Mouse (Mus musculus) B cell, adult 2 months (primary cell): ENCODE measurements at regions not wholly inside any gene's neighbourhood (a gene's known extent, or its start where the extent isn't known, plus 50 kb on each side); places are given as distances from the start of the nearest gene placed in this dataset.

Source experiments
- DNase-seq, 2 experiments: peaks; one replicate each; pipeline ENCODE4 v3.0.0; 2022

DNA sequence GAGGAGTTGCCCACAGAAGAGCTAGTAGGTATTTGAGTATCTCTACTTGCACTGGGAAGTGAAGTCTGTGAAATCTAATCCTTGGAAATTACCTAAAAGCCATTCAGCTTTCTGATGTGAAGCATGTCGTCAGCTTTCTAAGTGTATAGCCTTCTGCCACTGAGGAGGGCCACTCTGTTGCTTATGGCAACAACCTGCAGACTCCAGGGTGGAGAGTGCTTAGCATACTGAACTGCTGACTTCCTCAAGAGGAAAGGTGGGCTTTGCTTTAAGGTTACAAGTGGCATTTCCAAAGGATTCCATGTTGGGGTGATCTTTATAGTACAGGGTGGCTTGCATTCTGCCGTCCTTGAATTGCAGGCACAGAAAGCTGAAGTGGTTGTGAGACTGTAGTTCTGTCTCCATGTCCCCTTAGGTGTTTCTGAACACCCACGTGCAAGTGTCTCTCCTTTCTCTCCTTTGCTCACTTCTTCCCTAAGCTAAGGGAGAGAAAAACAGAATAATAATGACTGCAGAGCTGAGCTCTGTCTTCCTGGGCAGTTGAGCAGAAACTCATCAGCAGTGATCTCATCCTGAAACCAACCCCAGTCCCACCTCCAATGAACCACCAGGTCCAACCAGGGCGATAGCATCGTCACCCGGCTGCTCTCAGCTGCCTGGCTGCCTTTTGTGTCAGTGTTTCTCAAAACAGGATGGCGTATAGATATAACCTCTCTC lies 292.3 kb upstream of the Nrp1 start:
- no peak for DNase-seq

DNA sequence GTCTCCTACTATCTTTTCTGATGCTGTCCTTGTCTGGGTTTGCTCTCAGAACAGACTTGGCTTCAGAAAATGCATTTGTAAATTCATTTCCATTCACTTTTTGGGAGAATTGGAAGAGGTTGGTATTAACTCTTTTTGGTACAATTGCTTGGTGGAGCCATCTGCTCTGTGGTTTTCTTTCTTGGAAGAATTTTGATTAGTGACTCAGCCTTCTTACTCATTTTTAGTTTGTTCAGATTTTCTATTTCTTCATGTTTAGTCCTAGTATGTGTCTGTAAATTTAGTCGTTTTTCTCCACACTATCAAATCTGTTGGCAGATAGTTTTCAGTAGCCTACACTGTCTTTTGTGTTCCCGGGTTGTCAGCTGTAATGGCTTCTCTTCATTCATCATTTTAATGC lies 288.7 kb upstream of the Nrp1 start:
- no peak for DNase-seq

DNA sequence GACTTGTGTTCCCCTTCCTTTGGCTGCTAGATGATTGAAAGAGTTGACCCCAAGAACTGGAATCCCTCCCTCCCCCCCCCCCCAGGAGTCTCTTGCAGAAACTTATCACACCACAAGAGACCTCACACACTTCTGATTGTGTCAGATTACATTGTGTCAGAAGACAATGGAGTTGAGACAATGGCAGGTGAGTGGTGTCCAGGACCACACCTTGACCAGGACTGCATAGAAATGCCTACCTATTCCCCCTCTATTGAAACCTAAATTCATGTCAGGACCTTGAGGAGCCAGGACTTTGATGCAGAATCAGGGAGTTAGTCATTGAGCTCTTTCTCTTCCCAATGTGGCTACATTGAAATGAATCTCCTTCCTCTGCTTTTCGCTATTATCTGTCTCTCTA lies 282.8 kb upstream of the Nrp1 start:
- DNase-seq, result no peak

DNA sequence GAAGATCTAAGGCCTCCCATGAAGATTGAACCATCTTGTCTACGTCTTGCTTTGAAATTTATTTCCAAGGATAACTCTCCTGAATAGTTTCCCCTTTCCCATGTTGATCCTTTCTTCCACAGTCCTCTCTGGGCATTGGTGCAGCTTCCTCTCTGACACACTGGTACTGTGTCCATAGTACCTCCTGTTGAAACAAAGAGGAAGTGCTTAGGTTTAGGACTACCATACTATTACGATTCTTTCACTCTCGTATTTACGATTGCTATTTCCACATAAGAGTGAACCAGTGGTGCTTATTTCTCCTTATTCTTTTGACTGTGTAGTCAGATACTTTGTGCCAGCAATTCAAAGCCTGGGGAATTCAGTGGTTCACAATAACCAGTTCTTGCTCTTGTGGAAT lies 282.2 kb upstream of the Nrp1 start:
- DNase-seq, result no peak

DNA sequence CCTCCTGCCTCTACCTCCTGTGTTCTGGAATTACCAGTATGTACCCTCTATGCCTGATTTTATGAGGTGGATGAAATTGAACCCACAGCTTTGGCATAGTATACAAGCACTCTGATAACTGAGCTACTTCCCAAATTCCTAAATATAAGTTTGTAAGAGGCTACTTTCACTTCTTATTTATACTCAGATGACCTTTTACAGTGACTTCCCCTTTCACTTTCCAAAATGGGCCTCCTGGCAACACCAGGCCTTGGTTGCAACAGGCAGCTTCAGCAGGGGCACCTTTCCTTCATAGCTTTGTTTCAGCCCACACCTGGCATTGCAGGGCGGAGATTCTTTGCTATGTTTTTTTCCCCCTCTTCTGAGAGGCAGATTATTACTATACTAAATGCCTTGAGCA lies 279.7 kb upstream of the Nrp1 start:
- DNase-seq, result peak; percentile 53 to 60

DNA sequence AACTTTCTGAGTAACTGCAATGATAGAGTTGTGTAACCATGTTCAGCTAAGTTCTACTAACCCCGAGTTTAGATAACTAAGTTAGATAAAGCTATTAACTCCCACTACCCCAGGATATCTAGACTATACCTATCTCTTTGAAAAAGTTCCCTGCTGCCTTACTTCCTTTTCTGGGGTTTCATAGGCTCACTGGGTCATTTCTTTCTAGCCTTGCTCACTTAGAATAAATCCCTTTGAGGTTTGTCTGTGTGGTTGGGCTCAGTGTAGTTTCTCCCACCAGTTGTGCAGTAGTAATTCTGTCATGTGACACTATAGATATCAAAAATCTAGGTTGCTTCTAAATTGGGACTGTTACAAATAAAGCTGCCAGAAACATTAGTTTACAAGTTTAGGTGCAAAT lies 272.6 kb upstream of the Nrp1 start:
- no peak for DNase-seq

DNA sequence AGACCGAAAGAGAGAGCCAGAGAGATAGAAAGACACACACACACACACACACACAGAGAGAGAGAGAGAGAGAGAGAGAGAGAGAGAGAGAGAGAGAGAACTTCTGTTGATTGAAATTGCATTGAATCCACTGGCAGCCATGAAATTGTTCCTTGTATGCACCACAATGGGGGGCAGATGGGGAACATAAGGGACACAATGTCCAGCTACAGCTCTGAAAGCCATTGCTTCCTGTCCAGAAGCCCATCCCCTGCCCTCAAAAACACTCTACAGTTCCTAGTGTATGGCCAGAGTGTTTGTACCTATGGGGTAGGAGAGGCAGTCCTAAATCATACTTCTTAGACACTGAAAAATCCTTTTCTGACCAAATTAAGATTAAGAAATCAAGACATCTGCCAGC lies 270.9 kb upstream of the Nrp1 start:
- no peak for DNase-seq

DNA sequence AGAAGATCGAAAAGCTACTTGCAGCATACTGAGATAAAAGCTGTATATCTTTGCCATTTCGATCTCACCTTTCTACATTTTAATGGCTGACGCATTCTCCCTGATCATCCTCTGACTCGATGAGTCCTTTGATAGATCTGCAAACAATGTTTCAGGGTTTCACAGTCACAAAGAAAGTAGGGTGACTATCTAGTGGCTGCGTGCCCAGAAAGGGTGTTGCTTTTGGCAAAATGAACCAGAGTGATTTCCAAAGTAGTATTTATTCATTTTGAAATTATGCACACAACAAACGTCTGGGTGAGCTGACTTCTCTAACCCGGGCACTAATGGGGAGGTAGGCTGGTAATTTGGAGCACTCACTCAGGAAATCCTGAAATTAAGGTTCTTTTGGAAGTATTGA lies 265.6 kb upstream of the Nrp1 start:
- DNase-seq, result no peak

DNA sequence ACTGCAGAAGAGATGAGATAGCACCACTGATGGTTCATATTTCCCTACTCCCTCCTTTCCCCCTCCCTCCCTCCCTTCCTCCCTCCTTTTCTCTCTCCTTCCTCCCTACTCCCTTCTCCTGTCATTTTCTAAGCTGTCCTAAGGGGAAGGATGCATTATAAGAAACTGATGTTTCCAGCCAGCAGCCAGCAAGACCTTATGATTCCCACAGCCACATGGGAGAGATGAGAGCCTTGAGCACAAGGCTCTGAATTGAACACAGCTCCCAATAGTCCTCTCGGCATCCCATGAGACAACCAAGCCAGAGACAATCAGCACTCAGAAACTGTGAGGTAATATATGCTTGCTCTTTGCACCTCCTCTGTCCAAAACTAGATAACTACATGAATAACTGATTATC lies 263.0 kb upstream of the Nrp1 start:
- DNase-seq, result no peak

DNA sequence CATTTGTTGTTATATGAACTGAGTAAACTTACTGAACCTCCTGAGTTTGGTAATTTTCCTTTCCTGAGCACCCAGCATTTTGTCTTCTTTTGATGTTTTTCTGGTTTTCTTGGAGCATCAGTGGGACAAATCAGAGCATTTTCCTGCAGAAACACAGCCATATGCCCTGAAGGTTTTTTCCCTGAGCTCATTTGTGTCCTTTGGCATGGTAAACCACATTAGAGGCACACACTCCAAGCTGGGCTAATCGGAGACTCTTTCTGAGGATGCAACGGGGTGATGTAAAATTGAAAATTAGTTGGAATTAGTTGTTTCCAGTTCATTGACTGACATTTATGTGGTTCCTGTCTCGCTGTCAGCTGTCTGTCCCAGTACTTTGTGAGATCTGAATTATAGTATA lies 260.8 kb upstream of the Nrp1 start:
- DNase-seq, result no peak

DNA sequence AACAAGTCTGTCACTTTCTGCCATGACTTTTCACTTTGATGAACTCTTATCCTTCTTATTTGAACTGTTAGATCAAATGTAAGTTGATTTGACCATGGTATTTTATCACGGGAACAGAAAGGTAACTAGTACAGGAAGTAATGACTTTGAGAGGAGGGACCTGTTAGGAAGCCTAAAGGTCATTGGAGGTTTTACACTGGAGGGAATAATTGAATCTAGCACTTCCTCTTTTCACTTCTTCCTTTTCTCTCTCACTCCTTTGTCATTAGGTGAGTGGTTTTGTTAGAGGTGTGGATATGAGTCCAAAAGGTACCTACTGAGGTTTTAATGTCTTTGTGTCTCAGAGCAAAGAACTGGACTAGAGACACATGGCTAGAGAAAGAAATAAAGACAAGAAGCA lies 255.0 kb upstream of the Nrp1 start:
- no peak for DNase-seq

DNA sequence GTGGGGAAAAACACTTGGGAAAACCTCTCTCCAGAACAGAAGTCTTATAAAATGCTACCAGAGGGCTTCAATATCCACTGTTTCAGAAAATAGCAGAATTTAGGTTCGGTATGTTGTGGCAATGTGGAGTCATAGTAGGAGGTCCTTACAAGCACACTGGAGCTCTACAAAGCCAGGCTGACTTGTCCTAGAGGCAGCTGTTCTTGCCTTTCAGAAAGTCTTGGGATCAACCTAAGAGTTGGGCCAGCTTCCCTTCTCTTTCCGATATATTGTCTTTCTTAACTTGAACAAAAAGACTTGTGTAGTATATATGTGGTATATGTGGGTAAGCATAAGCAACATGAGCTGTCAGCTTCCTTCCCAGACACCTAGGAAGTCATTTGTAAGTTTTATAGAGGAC lies 251.8 kb upstream of the Nrp1 start:
- DNase-seq, result no peak

DNA sequence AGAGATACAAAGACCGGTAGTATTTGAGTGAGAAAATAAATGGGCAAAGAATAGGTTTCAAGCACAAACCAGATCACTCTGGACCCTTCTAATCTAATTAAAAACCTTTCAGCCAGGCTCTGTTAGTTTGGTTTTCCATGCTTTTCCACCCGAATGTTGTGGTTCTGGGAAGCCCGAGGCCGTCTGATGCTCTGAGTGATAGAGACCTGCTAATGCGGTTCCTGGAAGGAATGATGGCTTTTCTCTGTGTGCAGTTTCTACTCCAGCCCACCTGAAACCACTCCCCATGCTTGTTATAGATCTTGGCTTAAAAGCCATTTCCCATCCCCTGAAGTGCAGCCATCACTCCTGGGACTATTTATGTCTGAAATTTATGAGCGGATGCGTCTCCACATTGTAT lies 251.4 kb upstream of the Nrp1 start:
- DNase-seq, result no peak

DNA sequence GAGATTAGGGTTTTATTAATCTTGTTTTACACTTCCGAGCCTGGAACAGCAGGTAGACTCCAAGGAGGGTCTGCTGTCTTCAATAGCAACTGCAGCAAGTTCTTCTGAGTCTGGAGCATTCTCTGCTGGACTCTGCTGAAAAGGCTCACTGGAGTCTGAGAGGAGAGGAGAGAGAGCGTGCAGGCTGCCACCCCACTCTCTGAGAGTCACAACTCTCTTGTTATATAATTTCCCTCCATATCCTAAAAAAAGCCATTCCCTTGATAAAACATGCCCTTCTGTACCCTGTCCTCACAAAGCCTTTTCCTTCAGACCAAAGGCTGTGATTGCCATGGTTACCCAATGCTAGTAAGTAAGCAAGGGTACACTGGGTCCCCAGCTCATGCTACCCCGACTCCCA lies 249.4 kb upstream of the Nrp1 start:
- DNase-seq, result no peak

DNA sequence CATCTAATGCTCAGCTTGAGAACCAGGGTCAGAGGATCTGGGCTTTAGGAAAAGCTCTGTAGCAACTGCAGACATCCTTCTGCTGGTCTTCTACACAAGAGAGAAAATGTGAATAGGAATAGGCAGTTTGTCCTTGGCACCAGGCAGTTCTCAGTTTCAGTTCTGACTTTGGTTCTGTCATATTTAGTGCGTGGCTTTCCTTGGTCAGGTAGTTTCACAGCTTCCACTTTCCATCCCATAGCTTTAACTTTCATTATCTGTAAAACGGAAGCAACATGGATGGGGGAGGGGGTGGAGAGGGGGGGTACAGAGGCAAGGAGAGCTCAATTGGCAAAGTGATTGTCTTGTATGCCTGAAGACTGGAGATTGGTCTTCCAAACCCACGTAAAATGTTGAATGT lies 247.3 kb upstream of the Nrp1 start:
- DNase-seq, result peak; percentile 2 to 6

DNA sequence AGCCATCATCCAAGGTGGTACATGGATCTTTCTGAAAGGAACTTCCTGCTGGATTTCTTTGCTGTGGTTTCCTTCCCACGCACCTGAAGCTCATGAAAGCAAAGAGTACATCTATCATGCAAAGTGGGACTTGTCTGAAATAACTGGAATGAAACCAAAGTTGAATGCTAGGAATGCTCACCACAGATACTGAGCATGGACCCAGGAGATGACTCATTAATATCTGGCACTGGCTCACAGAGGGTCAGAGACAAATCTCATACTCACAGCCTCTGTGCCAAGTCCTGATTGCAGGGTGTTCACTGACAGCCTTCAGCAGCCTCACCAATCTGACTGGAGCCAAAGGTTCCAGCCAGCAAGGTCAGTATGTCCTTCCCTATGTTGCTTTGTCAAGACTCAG lies 245.3 kb upstream of the Nrp1 start:
- DNase-seq, result no peak

DNA sequence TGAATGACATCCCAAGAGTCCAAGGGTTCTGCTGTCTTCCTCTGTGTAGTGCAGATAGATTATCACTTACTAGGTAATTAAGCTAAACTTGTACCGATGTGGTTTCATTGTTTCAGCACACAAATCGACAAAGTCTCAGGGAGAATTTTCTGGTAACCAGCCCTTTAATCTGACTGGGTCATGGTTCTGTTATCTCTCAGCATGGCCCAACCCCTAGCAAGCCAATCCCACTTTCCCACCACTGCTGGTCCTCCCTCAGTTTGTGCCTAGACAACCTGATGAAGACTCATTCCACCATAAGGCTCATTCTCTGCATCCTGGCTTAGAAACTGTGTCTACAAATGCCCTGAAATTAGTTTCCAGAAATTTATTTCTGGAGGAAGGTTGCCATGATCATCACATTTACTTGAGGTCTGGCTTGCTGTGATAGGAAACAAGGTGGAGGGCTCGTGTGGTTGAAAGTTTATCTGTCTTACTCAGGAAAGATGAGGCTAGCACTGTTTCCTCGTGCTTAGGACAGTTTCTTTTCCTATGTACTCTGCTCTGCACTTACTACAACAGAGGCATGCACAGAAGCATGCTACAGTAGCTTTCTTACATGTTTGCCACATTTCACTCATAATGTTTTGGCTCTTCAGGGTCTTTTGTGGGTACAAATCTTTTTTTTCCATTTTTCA lies 217.0 kb upstream of the Nrp1 start:
- DNase-seq, result no peak

DNA sequence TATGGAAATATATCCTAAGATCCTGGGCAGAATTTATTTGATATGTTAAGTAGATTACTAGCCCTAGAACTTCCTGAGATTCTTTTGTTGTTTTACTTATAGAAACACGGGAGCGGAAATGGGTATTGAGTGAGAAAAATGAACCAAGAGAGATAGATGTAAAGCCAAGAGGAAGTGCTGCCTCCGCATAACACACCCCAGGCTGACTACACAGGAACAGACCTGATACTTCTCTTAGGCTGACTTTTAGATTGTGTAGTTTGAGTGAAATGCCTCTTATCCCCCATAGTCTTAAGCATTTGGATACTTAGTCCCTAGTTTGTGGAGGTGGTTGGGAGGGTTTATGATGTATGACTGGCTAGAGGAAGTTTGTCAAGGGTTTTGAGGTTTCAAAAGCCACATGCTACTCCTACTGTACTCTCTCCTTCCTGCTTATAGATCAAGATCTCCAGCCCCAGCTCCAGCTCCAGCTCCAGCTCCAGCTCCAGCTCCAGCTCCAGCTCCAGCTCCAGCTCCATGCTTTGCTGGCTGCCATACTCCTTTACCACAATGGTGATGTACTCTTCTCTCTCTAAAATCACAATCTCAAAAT lies 210.0 kb upstream of the Nrp1 start:
- DNase-seq, result no peak

DNA sequence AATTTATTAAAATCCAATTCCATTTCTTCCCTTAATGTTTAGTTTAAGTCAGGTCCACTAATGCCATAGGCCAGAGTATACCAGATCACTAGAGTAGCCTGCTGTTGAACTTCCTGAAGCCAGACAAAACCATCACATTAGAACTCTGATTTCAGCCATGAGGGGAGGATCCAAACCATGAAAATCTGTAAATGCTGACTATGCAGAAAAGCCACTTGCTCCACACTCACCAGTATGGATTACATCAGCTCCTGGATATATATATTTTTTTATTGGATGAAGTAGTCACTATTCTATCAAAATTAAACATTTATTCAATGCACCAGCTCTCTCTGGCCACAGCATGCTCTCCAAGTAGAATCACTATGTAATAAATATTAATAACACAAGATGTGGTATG lies 202.8 kb upstream of the Nrp1 start:
- no peak for DNase-seq

DNA sequence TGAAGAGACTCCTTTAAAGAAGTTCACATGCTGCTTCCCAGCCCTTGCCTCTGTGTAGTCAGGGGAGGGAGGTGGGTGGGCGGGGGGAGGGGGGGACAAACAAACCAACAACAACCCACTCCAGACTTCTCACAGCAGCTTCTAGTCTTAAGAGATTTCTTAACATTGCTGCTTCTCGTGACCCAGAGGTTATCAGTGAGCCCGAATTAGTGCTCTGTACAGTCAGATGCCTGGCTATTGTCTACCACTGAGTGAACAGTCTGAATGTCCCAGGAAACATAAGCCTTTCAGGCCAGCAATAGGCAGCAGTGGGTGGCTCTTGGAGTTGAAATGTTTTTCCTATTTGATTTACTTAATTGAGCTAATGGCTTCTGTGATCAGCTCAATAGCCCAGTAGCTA lies 202.2 kb upstream of the Nrp1 start:
- no peak for DNase-seq

DNA sequence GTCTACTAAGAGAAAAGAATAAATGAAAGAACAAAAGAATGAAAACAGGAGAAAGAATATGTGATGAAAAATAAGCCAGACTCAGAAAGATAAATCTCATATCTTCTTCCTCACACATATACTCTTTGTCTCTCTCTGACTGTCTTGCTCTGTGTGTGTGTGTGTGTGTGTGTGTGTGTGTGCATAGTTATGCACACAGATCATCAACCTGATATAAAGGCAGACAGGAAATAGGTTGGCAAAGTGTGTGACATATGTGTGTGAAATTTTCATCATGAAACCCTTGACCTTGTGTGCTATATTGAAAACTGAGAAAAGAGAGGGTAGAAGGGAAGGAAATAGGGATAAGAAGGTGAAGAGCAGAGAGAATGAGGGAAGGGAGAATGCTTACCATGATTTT lies 195.5 kb upstream of the Nrp1 start:
- no peak for DNase-seq

DNA sequence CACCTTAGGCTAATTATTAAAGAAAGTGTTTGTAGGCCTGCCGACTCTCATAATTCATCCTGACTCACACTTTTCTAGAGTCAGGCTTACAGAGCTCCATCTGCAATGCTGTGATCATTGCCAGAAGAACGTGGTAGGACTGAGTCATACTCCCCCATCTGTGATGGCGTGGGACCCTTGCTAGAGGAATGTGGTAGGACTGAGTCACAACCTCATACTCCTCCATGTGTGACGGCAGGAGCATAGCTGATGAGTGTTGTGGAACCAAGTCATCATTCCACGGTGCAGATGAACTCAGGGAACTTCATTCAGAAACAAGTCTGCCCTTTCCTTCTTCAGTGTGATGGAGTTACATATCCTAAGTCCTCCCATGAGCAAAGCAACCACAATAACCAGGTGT lies 193.4 kb upstream of the Nrp1 start:
- no peak for DNase-seq

DNA sequence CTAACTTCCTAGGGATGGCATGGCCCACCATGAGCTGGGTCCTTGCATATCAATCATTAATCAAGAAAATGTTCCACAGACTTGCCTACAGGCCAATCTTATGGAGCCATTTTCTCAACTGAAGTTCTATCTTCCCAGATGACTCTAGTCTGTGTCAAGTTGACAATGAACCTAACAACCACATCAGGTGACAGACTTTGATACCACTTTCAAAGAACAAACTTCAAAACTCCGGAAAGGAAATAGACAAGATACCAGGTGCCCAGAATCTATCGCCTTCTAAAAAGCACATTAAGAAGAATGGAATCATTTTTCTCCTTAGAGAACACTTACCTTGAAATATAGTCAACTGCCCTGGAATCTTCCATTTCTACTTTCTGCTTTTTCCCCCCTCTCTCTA lies 192.8 kb upstream of the Nrp1 start:
- no peak for DNase-seq

DNA sequence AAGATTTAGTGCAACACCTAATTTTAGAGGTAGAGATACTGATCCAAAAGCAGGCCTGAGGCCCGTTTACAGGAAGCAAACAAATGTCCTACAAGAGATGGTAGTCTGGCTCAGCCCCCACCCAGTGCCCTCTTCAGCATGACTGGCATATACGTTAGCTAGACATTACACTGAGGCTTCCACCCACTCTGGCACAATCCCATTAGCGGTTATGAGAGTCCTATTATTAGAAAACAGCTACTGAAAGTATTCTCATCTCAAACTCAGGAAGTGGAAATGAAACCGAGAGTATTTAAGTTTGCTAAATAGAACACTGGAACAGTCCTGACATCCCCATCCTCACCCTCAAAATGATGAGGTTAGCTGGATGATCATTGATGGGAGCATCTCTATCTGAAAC lies 192.3 kb upstream of the Nrp1 start:
- peak in 1 of 2 experiments; percentile 6 for DNase-seq

DNA sequence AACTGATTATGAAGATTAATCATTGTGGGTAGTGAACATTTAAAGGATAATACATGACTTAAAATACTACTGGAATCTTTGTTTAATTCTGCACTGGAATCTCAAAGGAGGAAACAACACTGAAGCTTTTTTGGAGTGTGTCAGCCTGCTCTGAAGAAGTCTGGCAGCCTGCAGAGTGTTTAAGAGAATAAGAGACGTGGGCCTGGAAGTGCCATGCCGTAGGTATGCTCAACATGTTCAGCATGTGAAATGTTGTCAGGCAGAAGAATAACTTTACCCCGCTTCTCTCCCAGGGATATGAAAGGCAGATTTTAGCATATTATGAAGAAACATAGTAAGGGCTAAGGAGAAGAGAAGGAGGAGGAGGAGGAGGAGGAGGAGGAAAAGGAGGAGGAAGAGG lies 189.6 kb upstream of the Nrp1 start:
- DNase-seq, result no peak
